Mouse (Mus musculus) frontal cortex, postnatal 36 days (tissue): ENCODE data around the gene Ammecr1.
A peak's percentile ranks its signal among the peaks of the same experiment; 100 is the strongest.

ENCODE experiments used
- DNase-seq, 2 experiments: peaks; one replicate each; pipeline ENCODE4 v3.0.0; 2022; ENCODE audit warnings: low spot score in 2 of 2

The Ammecr1 gene

GRCm38 (mm10) chrX:142829267-142829666 lies 137.3 kb downstream of the Ammecr1 start:
- DNase-seq, result no peak

DNA sequence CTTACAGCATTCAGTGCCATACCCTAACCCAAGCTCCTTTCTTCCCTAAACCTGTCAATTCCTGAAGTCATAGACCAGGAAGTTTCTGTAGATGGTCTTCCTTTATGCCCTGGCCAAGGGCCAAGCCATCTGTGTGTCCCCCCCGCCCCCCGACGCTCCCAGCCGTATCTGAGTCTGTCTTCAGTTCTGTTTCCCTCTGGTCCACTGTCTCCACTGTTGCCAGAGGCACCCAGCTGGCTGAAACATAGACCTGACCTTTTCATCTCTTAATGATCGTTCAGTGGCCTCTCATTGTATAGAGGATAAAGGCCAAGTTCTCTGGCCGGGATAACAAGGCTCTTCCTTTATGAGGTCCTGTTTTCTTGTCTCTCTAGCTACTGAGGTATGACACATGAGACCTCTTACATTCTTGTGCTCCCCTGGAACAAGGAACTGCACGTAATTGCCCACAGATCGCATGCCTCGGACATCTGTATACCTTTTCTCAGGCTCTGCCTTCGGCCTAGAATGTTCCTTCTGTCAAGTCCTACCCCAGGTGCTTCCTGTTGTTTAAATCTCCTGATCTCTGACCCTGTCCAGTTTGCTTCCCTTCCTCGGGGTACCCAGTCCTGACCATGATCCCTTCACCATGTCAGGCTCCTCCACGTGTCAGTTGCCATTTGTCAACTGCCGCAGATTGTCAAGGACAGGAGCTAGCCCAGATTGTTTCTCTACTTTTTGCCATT lies 138.2 kb downstream of the Ammecr1 start:
- no peak for DNase-seq

- DNase-seq, result no peak
These were observed 138.9 kb downstream of the Ammecr1 start for GRCm38 (mm10) chrX:142827644-142828043.

GRCm38 (mm10) chrX:142825309-142825708 lies 141.2 kb downstream of the Ammecr1 start:
- no peak for DNase-seq

GRCm38 (mm10) chrX:142821846-142822245 lies 144.7 kb downstream of the Ammecr1 start:
- peak in 1 of 2 experiments; percentile 6 for DNase-seq

GRCm38 (mm10) chrX:142821239-142821638 lies 145.3 kb downstream of the Ammecr1 start:
- no peak for DNase-seq

- peak; percentile 35 to 50 for DNase-seq
These were observed 148.4 kb downstream of the Ammecr1 start for GRCm38 (mm10) chrX:142818057-142818682.

DNA sequence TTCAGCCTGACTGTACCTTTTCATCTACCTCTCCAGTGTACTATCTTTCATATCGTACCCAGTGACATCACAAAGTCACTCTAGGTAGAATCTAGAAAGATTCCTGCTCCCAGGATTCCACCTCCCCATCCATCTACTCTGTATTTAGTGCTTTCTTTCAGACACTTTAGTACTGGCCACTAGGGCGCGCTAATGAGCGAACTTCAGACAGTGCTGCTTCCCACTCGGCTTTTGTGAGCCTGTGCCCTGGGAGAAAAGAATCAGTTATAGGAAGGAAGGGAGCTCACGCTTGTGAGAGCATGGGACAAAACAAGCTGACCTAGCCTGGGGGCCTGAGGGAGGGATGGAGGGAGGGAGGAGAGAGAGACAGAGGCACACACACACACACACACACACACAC lies 153.4 kb downstream of the Ammecr1 start:
- peak; percentile 26 to 31 for DNase-seq

DNA sequence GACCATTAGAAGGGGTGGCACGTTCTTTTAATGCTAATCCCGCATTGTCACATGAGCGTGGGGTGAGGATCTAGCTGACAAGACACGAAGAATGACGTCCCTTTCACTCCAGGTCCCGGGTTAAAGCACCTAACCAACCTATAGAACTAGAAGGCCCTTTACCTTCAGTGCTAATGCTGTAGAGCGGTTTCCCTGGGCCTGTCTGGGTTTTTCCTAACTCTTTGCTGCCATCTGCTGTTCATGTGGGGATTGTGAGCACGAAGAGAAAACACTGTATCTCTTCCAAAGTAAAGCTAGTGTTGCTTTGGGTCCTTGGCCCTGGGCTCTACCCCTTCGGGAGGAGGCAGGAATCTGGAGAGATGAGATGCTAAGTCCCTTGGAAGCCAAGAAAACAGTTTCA lies 158.1 kb downstream of the Ammecr1 start:
- DNase-seq, result peak; percentile 37 to 58

DNA sequence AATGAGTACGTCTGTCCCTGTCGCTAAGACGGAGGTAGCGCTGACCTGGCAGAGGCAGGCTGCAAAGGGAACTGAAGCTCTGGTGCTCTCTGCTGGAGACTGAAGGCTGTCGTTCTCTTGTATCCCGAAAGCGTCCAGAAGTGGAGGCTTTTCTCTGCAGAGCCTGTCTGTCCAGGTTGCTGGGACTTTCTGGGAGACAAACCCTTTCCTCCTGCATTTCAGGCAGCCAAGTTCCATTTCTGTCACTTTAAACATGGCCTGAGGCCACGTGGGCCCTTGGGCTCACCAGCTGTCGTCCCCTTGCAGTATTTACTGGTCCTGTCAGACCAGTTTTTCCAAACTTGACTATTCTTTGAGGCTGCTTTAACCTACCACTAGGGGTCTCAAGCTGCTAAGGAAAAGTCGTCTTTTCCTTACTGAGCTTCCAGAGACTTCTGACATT lies 159.9 kb downstream of the Ammecr1 start:
- peak in 1 of 2 experiments; percentile 37 for DNase-seq

- DNase-seq, result no peak
These were observed 160.4 kb downstream of the Ammecr1 start for GRCm38 (mm10) chrX:142806126-142806525.

DNA sequence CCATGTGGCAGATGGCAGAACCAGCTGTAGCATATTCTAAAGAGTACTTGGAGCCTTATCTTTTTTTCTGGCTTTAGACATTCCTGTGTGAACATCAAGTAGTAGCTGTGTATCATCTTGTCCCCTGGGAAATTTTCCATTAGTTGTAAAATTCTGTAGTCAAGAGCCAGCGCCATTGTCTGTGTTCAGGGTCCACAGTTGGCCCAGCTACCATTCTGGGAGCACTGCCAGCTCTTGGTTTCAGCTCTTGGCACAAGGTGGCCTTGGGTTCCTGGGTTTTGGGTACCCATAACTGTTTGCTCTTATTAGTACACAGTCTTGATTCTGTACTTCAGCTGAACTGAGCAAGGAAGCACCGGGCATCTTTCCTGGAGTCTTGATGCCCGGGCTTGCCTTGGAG lies 161.9 kb downstream of the Ammecr1 start:
- DNase-seq, result peak in 1 of 2 experiments; percentile 36
